Mouse (Mus musculus) ES-E14 (cell line): ENCODE measurements at regions not wholly inside any gene's neighbourhood (a gene's known extent, or its start where the extent isn't known, plus 50 kb on each side); places are given as distances from the start of the nearest gene placed in this dataset.

Experiments used
- DNase-seq: peaks from one replicate; pipeline ENCODE4 v3.0.0-alpha.2; 2013; ENCODE audit warnings: low read depth, low spot score
- H3K27ac ChIP-seq: 2 replicates; pipeline ENCODE4 v1.5.1; 2012; ENCODE audit warnings: low read depth, mild to moderate bottlenecking, low read length, moderate library complexity, mixed read lengths; ENCODE audit not compliant: poor library complexity, insufficient read depth, severe bottlenecking
- H3K36me3 ChIP-seq: 2 replicates; pipeline ENCODE4 v1.6.1; 2012; ENCODE audit warnings: mild to moderate bottlenecking, low read length, moderate library complexity, mixed read lengths; ENCODE audit not compliant: control insufficient read depth, poor library complexity, insufficient read depth, severe bottlenecking
- H3K4me1 ChIP-seq, 2 experiments: fragments of 150-350 bp in 1 of 2; sonication (generic) in 1 of 2; 2 replicates each; pipeline ENCODE4 v1.6.1; 2012; ENCODE audit warnings: low read length in 2 of 2, mild to moderate bottlenecking in 1 of 2, mixed read lengths in 1 of 2; ENCODE audit not compliant: control insufficient read depth in 2 of 2, insufficient read depth in 2 of 2, poor library complexity in 1 of 2
- H3K4me3 ChIP-seq, 2 experiments: fragments of 150-350 bp in 1 of 2; sonication (generic) in 1 of 2; 2 replicates each; pipeline ENCODE4 v1.5.1; 2012; ENCODE audit warnings: low read length in 2 of 2, low read depth in 1 of 2, mild to moderate bottlenecking in 1 of 2, mixed read lengths in 1 of 2; ENCODE audit not compliant: insufficient read depth in 1 of 2, poor library complexity in 1 of 2, severe bottlenecking in 1 of 2
- H3K9ac ChIP-seq: 2 replicates; pipeline ENCODE4 v1.6.1; 2012; ENCODE audit warnings: low read depth, mild to moderate bottlenecking, low read length, mixed read lengths; ENCODE audit not compliant: poor library complexity, insufficient read depth, severe bottlenecking
- H3K9me3 ChIP-seq: fragments of 150-350 bp; sonication (generic); 2 replicates; pipeline ENCODE4 v1.6.1; 2012; ENCODE audit warnings: low read depth, mild to moderate bottlenecking, low read length; ENCODE audit not compliant: control insufficient read depth, insufficient read depth
- CHD2 ChIP-seq: IDR thresholded peaks from 2 replicates; pipeline ENCODE4 v1.6.1; 2014; ENCODE audit warnings: mild to moderate bottlenecking, low read depth, low read length, inconsistent platforms
- HCFC1 ChIP-seq: IDR thresholded peaks from 2 replicates; pipeline ENCODE4 v1.6.1; 2012; ENCODE audit warnings: low read length, inconsistent platforms, borderline replicate concordance; ENCODE audit not compliant: insufficient read depth
- MAFK ChIP-seq: IDR thresholded peaks from 2 replicates; pipeline ENCODE4 v1.6.1; 2014; ENCODE audit warnings: mild to moderate bottlenecking, low read depth, low read length, inconsistent platforms; ENCODE audit not compliant: insufficient read depth
- ZC3H11A ChIP-seq: IDR thresholded peaks from 2 replicates; pipeline ENCODE4 v1.6.1; 2012; ENCODE audit warnings: low read depth, mild to moderate bottlenecking, inconsistent platforms, low read length, borderline replicate concordance
- ZNF384 ChIP-seq: IDR thresholded peaks from 2 replicates; pipeline ENCODE4 v1.6.1; 2012; ENCODE audit warnings: low read depth, low read length, inconsistent platforms
- in situ Hi-C, 2 experiments: fragments of 600-800 bp; cut with MboI; formaldehyde crosslinking; loops; one replicate each; pipeline ENCODE4 v1.15.1; 2025; ENCODE audit warnings: low sequenced_read_pairs in 2 of 2, inconsistent platforms in 1 of 2; ENCODE audit not compliant: unreplicated experiment in 2 of 2

- no peak overlapping the region for H3K9ac ChIP-seq
- no peaks in the 10 kb centered on the region for H3K4me1 ChIP-seq
- DNase-seq = no peak
- H3K9me3 ChIP-seq = no peaks in the 10 kb centered on the region
- H3K27ac ChIP-seq = no peak overlapping the region
- in situ Hi-C loops = no loop called here
- no peak for TF ChIP-seq HCFC1
- H3K36me3 ChIP-seq = no peaks in the 10 kb centered on the region
- H3K4me3 ChIP-seq = no peak overlapping the region
These were observed 218.1 kb upstream of the Slc24a2 start for GRCm38 (mm10) chr4:87448338-87448737.

- no peak overlapping the region for H3K9ac ChIP-seq
- in situ Hi-C loops = no loop called here
- H3K36me3 ChIP-seq = no peaks in the 10 kb centered on the region
- H3K9me3 ChIP-seq = no peaks in the 10 kb centered on the region
- no peak for DNase-seq
- TF ChIP-seq ZC3H11A = no peak
- no peak for TF ChIP-seq HCFC1
- TF ChIP-seq CHD2 = no peak
- H3K4me3 ChIP-seq = no peak overlapping the region
- H3K27ac ChIP-seq = no peak overlapping the region
- no peaks in the 10 kb centered on the region for H3K4me1 ChIP-seq
These were observed 216.6 kb upstream of the Slc24a2 start for GRCm38 (mm10) chr4:87446856-87447255.

- TF ChIP-seq ZC3H11A = no peak
- TF ChIP-seq HCFC1 = no peak
- TF ChIP-seq MAFK = no peak
- TF ChIP-seq ZNF384 = no peak
- TF ChIP-seq CHD2 = no peak
- no peaks in the 10 kb centered on the region for H3K36me3 ChIP-seq
- H3K9ac ChIP-seq = no peak overlapping the region
- H3K9me3 ChIP-seq = no peaks in the 10 kb centered on the region
- no peaks in the 10 kb centered on the region for H3K4me1 ChIP-seq
- no peak overlapping the region for H3K4me3 ChIP-seq
- no peak overlapping the region for H3K27ac ChIP-seq
- in situ Hi-C loops = no loop called here
- DNase-seq = no peak
These were observed 203.9 kb upstream of the Slc24a2 start for GRCm38 (mm10) chr4:87434136-87434535.

DNA sequence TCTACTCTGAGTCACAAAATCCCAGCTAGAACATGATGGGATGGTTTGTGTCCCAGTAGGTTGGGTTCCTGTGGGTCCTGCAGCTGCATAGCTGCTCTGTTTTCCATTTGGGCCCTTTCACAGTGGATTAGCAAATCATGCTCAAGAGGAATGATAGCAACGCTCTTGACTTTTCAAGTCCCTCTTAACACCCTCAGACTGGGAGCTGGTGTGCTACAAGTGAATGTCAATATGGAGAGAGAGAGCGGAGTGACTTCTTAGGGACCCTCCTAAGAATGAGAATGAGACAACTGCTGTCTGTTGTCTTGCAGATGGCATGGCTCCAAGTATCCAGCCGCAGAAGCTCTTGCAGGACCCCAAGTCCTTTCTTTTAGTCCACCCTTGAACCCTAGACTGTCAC, 198.1 kb upstream of the Slc24a2 start:
- in situ Hi-C loops = no loop called here
- Histone ChIP-seq H3K9ac (no peak overlapping the region), H3K36me3 (no peaks in the 10 kb centered on the region), H3K4me3 (no peak overlapping the region), H3K27ac (no peak overlapping the region), H3K9me3 (no peaks in the 10 kb centered on the region), H3K4me1 (no peaks in the 10 kb centered on the region)
- TF ChIP-seq MAFK (no peak), CHD2 (no peak), ZNF384 (no peak), ZC3H11A (no peak), HCFC1 (no peak)
- no peak for DNase-seq

GRCm38 (mm10) chr4:87424066-87424465, 193.8 kb upstream of the Slc24a2 start:
- no peak overlapping the region for H3K27ac ChIP-seq
- no peak overlapping the region for H3K4me3 ChIP-seq
- no peaks in the 10 kb centered on the region for H3K9me3 ChIP-seq
- DNase-seq = no peak
- H3K36me3 ChIP-seq = no peaks in the 10 kb centered on the region
- no peak for TF ChIP-seq ZNF384
- no peak for TF ChIP-seq ZC3H11A
- no peak for TF ChIP-seq HCFC1
- no peak for TF ChIP-seq MAFK
- TF ChIP-seq CHD2 = no peak
- in situ Hi-C loops = no loop called here
- no peak overlapping the region for H3K9ac ChIP-seq
- no peaks in the 10 kb centered on the region for H3K4me1 ChIP-seq
